Mouse (Mus musculus): ENCODE results near the gene Cntn3. TPM values are rescaled to one million over a fixed set of nuclear protein-coding genes. Genes with fewer than 3 reads are reported as not detected.

Gene Cntn3
- polyA plus RNA-seq, 1 experiment from 2014 or later, result 0.20 TPM

DNA sequence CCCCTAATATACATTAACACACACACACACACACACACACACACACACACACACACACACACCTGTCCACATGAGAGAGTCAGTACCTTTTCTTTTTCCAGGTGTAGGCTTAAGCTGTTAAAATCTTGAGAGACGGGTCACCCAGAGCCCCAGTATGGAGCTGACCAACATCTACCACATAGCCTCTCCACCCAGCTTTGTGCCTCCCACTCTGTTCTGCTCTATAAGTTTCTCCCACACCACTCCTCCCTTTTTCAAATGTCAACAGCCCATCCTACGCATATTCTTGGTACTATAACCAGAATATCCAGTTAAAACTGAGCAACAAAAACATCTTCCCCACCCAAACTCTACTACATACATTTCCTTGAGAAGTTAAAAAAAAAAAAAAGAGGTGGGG lies 49.9 kb downstream of the Cntn3 start:
- no peak for ATAC-seq (replicated peaks; ENCODE audit: extremely low read depth, insufficient read depth, low FRiP score)
- Histone ChIP-seq H3K9me3 (replicated peaks; ENCODE audit: control insufficient read depth, low read length) (no peaks in the 10 kb centered on the region), H3K27ac (ENCODE audit: low read length) (no peak overlapping the region), H3K27me3 (ENCODE audit: control insufficient read depth, insufficient read depth, low read length) (no peaks in the 10 kb centered on the region), H3K36me3 (ENCODE audit: control insufficient read depth, insufficient read depth) (no peaks in the 10 kb centered on the region), H3K4me1 (ENCODE audit: control insufficient read depth, insufficient read depth, low read length) (no peaks in the 10 kb centered on the region), H3K9ac (ENCODE audit: low read length) (no peak overlapping the region), H3K4me2 (ENCODE audit: low read depth, low read length) (no peak overlapping the region), H3K4me3 (ENCODE audit: low read length) (no peak overlapping the region)
- 63% methylated on average over 2 of the region's 2 CpGs for WGBS

DNA sequence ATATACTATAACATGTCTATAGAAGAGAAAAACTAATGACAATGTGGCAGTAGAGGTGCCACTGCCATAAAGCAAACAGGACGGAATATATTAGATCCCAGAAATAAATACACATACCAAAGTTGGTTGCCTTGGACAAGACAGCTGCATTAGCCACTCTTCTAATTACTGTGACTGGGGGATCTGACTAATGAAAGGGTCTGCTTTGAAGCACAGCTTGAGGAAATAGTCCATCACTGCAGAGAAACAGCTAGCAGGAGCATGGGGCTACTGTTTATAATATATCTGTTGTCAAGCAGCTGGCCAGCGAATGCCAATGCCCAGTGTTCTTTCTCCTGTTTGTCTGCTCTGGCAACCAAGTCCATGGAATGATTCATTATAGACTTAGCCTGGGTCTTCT lies 51.9 kb downstream of the Cntn3 start:
- no peaks in the 10 kb centered on the region for H3K36me3 ChIP-seq (ENCODE audit: control insufficient read depth, insufficient read depth)
- 77% methylated on average over 2 of the region's 2 CpGs for WGBS

DNA sequence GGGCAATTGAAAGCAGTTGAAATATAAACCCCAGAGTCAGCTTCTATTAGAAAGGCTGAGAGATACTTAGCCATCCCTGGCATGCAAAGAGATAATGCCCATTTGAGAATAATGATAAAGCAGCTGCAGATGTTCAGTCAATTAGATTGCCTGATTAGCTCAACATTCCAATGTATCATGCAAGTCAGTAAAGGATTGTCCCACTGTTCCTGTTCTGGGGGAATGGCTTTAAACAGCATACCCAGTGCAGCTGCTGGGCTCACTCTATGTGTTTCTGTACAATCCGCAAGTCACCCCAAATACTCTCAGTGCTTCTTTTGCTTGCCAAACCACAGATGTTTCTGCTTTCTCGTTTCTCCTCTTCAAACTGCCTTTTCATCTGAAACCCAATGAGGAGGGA lies 57.7 kb downstream of the Cntn3 start:
- ATAC-seq (replicated peaks; ENCODE audit: extremely low read depth, insufficient read depth, low FRiP score), result no peak
- no peak overlapping the region for H3K9ac ChIP-seq (ENCODE audit: low read length)
- H3K27me3 ChIP-seq (ENCODE audit: control insufficient read depth, insufficient read depth, low read length), result no peaks in the 10 kb centered on the region
- H3K4me3 ChIP-seq (ENCODE audit: low read length), result no peak overlapping the region
- H3K9me3 ChIP-seq (replicated peaks; ENCODE audit: control insufficient read depth, low read length), result no peaks in the 10 kb centered on the region
- no peaks in the 10 kb centered on the region for H3K36me3 ChIP-seq (ENCODE audit: control insufficient read depth, insufficient read depth)
- no peak overlapping the region for H3K27ac ChIP-seq (ENCODE audit: low read length)
- 69% methylated on average over 2 of the region's 2 CpGs for WGBS
- H3K4me1 ChIP-seq (ENCODE audit: control insufficient read depth, insufficient read depth, low read length), result no peaks in the 10 kb centered on the region
- no peak overlapping the region for H3K4me2 ChIP-seq (ENCODE audit: low read depth, low read length)

More for the DNA sequence above, 51.9 kb downstream of the Cntn3 start:
- no peaks in the 10 kb centered on the region for H3K4me1 ChIP-seq (ENCODE audit: control insufficient read depth, insufficient read depth, low read length)
- H3K4me3 ChIP-seq (ENCODE audit: low read length), result no peak overlapping the region
- H3K27me3 ChIP-seq (ENCODE audit: control insufficient read depth, insufficient read depth, low read length), result no peaks in the 10 kb centered on the region
- H3K27ac ChIP-seq (ENCODE audit: low read length), result no peak overlapping the region
- ATAC-seq (replicated peaks; ENCODE audit: extremely low read depth, insufficient read depth, low FRiP score), result no peak
- no peak overlapping the region for H3K4me2 ChIP-seq (ENCODE audit: low read depth, low read length)
- no peak overlapping the region for H3K9ac ChIP-seq (ENCODE audit: low read length)
- no peaks in the 10 kb centered on the region for H3K9me3 ChIP-seq (replicated peaks; ENCODE audit: control insufficient read depth, low read length)

DNA sequence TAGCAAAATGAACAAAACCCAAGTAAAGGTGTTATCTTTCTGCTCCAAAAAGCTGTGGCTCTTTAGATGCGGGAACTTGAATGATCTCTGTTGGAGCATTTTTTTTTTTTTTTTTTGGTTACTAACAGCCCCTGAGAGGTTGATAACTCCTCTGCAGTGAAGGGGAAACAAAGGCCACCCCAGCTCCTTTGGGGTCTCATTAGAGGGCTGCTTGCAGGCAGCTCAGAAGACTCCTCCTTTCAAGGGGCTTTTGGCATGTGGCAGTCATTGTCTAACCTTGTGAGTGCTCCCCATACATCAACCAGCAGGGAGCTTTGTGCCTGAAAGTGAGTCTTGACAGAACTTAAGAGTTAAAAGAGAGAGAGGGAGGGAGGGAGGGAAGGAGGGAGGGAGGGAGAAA lies 60.8 kb downstream of the Cntn3 start:
- Histone ChIP-seq H3K4me3 (ENCODE audit: low read length) (no peak overlapping the region), H3K36me3 (ENCODE audit: control insufficient read depth, insufficient read depth) (no peaks in the 10 kb centered on the region), H3K4me2 (ENCODE audit: low read depth, low read length) (no peak overlapping the region), H3K27me3 (ENCODE audit: control insufficient read depth, insufficient read depth, low read length) (no peaks in the 10 kb centered on the region), H3K27ac (ENCODE audit: low read length) (no peak overlapping the region), H3K9ac (ENCODE audit: low read length) (no peak overlapping the region), H3K9me3 (replicated peaks; ENCODE audit: control insufficient read depth, low read length) (no peaks in the 10 kb centered on the region), H3K4me1 (ENCODE audit: control insufficient read depth, insufficient read depth, low read length) (no peaks in the 10 kb centered on the region)
- no peak for ATAC-seq (replicated peaks; ENCODE audit: extremely low read depth, insufficient read depth, low FRiP score)
- WGBS, result 63% methylated on average over 1 of the region's 1 CpGs

DNA sequence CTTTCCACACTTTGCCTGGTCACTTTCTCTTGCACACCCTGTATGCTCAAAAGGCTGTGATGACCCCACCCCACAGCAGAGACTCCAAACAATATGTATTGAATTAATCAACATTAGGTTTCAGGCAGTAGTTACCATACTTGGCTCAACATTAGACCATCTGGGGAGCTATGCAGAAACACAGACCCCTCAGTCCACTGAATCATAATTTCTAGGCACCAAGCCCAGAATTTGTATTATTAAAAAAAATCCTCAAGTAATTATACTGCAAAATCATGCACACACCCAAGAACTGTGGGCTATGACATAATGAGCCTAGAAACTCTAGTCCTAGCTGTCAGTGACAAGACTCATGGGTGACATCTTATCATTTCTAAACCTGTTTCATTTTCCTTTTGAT lies 87.4 kb downstream of the Cntn3 start:
- H3K9me3 ChIP-seq (replicated peaks; ENCODE audit: control insufficient read depth, low read length), result no peaks in the 10 kb centered on the region
- H3K4me1 ChIP-seq (ENCODE audit: control insufficient read depth, insufficient read depth, low read length), result no peaks in the 10 kb centered on the region
- no peak for ATAC-seq (replicated peaks; ENCODE audit: extremely low read depth, insufficient read depth, low FRiP score)
- H3K9ac ChIP-seq (ENCODE audit: low read length), result no peak overlapping the region
- no peaks in the 10 kb centered on the region for H3K36me3 ChIP-seq (ENCODE audit: control insufficient read depth, insufficient read depth)
- no peak overlapping the region for H3K4me2 ChIP-seq (ENCODE audit: low read depth, low read length)
- no peak overlapping the region for H3K27ac ChIP-seq (ENCODE audit: low read length)
- no peaks in the 10 kb centered on the region for H3K27me3 ChIP-seq (ENCODE audit: control insufficient read depth, insufficient read depth, low read length)
- no peak overlapping the region for H3K4me3 ChIP-seq (ENCODE audit: low read length)

DNA sequence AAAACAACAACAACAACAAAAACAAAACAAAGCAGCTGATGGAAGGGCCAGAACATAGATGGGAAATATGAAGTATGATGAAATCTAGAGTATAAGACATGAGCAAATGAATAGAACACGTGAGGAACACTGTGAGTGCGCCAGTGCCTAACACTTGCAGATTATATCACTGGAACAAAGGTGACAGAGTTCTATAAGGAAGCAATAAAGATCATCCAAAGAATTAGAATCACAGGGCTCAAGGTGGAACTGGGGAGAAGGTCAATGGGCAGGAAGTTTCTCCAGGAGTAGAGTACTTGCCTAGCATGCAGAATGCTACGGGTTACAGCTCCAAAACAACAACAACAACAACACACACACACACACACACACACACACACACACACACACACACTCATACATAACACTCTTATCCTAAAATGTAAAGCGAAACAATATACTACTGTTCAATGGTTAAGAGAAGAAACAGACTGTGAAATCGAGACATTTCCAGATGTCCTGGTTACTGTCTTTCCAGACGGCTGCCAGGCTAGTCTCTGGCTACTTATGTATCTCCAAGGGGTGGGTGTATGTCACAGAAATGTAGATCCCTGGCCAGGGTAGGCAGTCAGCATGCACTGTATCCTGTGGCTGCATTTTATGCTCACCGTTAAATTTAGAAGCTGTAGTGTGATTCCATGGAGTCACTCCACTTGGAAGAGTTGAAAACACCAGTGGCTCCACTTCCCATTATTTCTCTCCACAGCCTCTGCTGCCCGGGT lies 94.4 kb downstream of the Cntn3 start:
- Histone ChIP-seq H3K4me1 (ENCODE audit: control insufficient read depth, insufficient read depth, low read length) (no peaks in the 10 kb centered on the region), H3K36me3 (ENCODE audit: control insufficient read depth, insufficient read depth) (no peaks in the 10 kb centered on the region), H3K4me2 (ENCODE audit: low read depth, low read length) (no peak overlapping the region), H3K4me3 (ENCODE audit: low read length) (no peak overlapping the region), H3K27ac (ENCODE audit: low read length) (no peak overlapping the region), H3K27me3 (ENCODE audit: control insufficient read depth, insufficient read depth, low read length) (no peaks in the 10 kb centered on the region), H3K9ac (ENCODE audit: low read length) (no peak overlapping the region), H3K9me3 (replicated peaks; ENCODE audit: control insufficient read depth, low read length) (no peaks in the 10 kb centered on the region)
- WGBS, result 65% methylated on average over 8 of the region's 8 CpGs
- no peak for ATAC-seq (replicated peaks; ENCODE audit: extremely low read depth, insufficient read depth, low FRiP score)

DNA sequence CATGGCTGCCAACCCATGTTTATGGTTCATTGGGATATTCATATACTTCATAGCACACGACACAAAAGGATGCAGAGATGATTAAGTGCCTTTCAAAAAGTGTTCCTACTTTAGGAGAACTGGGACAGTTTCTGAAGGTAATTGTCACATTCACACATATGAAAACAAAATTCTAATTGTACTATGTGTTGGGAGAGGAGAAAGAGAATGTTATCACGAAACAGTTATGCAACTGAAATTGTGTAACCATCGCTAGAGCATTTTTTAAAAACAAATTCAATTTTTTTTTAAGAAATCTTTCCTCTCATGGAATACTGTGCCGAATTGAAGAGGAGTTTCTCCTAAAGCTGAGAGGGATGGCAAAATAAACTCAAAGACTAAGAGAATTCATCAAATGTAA lies 134.5 kb downstream of the Cntn3 start:
- 76% methylated on average over 4 of the region's 4 CpGs for WGBS
- H3K9me3 ChIP-seq (replicated peaks; ENCODE audit: control insufficient read depth, low read length), result no peaks in the 10 kb centered on the region
- no peak overlapping the region for H3K27ac ChIP-seq (ENCODE audit: low read length)
- H3K36me3 ChIP-seq (ENCODE audit: control insufficient read depth, insufficient read depth), result no peaks in the 10 kb centered on the region
- H3K4me3 ChIP-seq (ENCODE audit: low read length), result no peak overlapping the region
- H3K27me3 ChIP-seq (ENCODE audit: control insufficient read depth, insufficient read depth, low read length), result no peaks in the 10 kb centered on the region
- no peaks in the 10 kb centered on the region for H3K4me1 ChIP-seq (ENCODE audit: control insufficient read depth, insufficient read depth, low read length)
- H3K9ac ChIP-seq (ENCODE audit: low read length), result no peak overlapping the region
- no peak for ATAC-seq (replicated peaks; ENCODE audit: extremely low read depth, insufficient read depth, low FRiP score)
- no peak overlapping the region for H3K4me2 ChIP-seq (ENCODE audit: low read depth, low read length)

DNA sequence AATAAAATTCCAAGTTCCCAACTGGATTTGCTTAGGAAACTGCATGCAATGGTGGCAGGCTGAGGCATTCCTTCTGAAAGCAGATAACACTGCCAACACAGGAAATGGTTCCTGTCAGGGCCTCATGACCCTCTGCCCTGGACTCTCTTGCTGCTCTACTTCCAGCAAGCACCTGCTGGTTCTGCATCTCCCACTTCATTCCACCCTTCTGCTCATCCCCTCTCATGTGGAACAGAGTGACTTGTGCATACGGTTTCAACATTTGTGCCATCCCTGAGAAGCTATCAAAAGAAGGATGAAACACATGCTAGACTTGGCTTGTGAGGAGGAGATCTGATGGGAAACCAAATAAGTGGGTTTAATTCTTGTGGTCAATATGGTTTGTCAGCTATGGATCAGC lies 145.4 kb downstream of the Cntn3 start:
- no peak overlapping the region for H3K9ac ChIP-seq (ENCODE audit: low read length)
- H3K4me3 ChIP-seq (ENCODE audit: low read length), result no peak overlapping the region
- H3K36me3 ChIP-seq (ENCODE audit: control insufficient read depth, insufficient read depth), result no peaks in the 10 kb centered on the region
- no peaks in the 10 kb centered on the region for H3K4me1 ChIP-seq (ENCODE audit: control insufficient read depth, insufficient read depth, low read length)
- H3K9me3 ChIP-seq (replicated peaks; ENCODE audit: control insufficient read depth, low read length), result no peaks in the 10 kb centered on the region
- H3K27ac ChIP-seq (ENCODE audit: low read length), result no peak overlapping the region
- 71% methylated on average over 1 of the region's 1 CpGs for WGBS
- ATAC-seq (replicated peaks; ENCODE audit: extremely low read depth, insufficient read depth, low FRiP score), result no peak
- H3K27me3 ChIP-seq (ENCODE audit: control insufficient read depth, insufficient read depth, low read length), result no peaks in the 10 kb centered on the region
- no peak overlapping the region for H3K4me2 ChIP-seq (ENCODE audit: low read depth, low read length)

DNA sequence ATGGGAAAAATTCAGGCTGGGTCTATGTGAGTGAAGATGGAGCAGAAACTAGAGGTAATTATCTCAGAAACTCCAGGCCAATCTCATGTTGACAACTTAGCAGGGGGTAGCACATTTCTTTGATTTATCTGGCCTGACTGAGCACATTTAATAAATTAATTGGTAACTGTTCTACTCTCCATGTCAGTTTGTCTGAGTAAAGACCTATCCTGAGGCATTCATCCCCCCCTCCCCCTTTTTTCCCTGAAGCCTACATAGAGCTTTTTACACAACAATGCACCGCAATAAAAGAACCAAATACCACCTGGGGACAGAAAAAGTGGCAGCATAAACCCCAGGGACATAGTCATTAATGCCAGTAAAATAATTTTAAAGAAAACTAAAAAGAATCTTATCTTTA lies 151.1 kb downstream of the Cntn3 start:
- WGBS, result 69% methylated on average over 1 of the region's 1 CpGs
- H3K4me2 ChIP-seq (ENCODE audit: low read depth, low read length), result no peak overlapping the region
- H3K27ac ChIP-seq (ENCODE audit: low read length), result no peak overlapping the region
- no peak overlapping the region for H3K4me3 ChIP-seq (ENCODE audit: low read length)
- no peaks in the 10 kb centered on the region for H3K4me1 ChIP-seq (ENCODE audit: control insufficient read depth, insufficient read depth, low read length)
- no peak overlapping the region for H3K9ac ChIP-seq (ENCODE audit: low read length)
- no peaks in the 10 kb centered on the region for H3K36me3 ChIP-seq (ENCODE audit: control insufficient read depth, insufficient read depth)
- no peaks in the 10 kb centered on the region for H3K27me3 ChIP-seq (ENCODE audit: control insufficient read depth, insufficient read depth, low read length)
- no peaks in the 10 kb centered on the region for H3K9me3 ChIP-seq (replicated peaks; ENCODE audit: control insufficient read depth, low read length)
- no peak for ATAC-seq (replicated peaks; ENCODE audit: extremely low read depth, insufficient read depth, low FRiP score)
